Mouse (Mus musculus) hindbrain, embryonic 11.5 days (tissue): ENCODE measurements around the gene Ifi47. TPM values are rescaled to one million over a fixed set of nuclear protein-coding genes. Genes with fewer than 3 reads are reported as not detected.

ENCODE experiments used
- ATAC-seq: fragments of 200-750 bp; cut with Nextera tagmentation; 2 replicates; pipeline ENCODE4 v1.8.0; 2017; ENCODE audit warnings: mild to moderate bottlenecking, moderate TSS enrichment, moderate library complexity; ENCODE audit not compliant: low FRiP score
- DNase-seq: peaks from one replicate; pipeline ENCODE4 v3.0.0-alpha.2; 2015; ENCODE audit warnings: low spot score
- H3K27ac ChIP-seq: fragments of 300-500 bp; sonication (generic); 2 replicates; pipeline ENCODE4 v1.5.1; 2014; ENCODE audit warnings: mild to moderate bottlenecking, low read depth, low read length
- H3K27me3 ChIP-seq: fragments of 300-500 bp; sonication (generic); 2 replicates; pipeline ENCODE4 v1.6.1; 2014; ENCODE audit warnings: mild to moderate bottlenecking, low read length, moderate library complexity, mixed read lengths; ENCODE audit not compliant: control insufficient read depth, insufficient read depth
- H3K36me3 ChIP-seq: fragments of 300-500 bp; sonication (generic); 2 replicates; pipeline ENCODE4 v1.6.1; 2014; ENCODE audit warnings: mild to moderate bottlenecking, low read length, moderate library complexity, mixed read lengths; ENCODE audit not compliant: control insufficient read depth, insufficient read depth
- H3K4me1 ChIP-seq: fragments of 300-500 bp; sonication (generic); replicated peaks from 2 replicates; pipeline ENCODE4 v1.6.1; 2014; ENCODE audit warnings: low read length, mixed read lengths; ENCODE audit not compliant: control insufficient read depth, insufficient read depth
- H3K4me2 ChIP-seq: fragments of 300-500 bp; sonication (generic); replicated peaks from 2 replicates; pipeline ENCODE4 v1.6.1; 2014; ENCODE audit warnings: mild to moderate bottlenecking, low read depth, low read length
- H3K4me3 ChIP-seq: fragments of 300-500 bp; sonication (generic); 2 replicates; pipeline ENCODE4 v1.5.1; 2014; ENCODE audit warnings: low read depth, low read length
- H3K9ac ChIP-seq: fragments of 300-500 bp; sonication (generic); 2 replicates; pipeline ENCODE4 v1.6.1; 2014; ENCODE audit warnings: low read depth, low read length
- H3K9me3 ChIP-seq: fragments of 300-500 bp; sonication (generic); 2 replicates; pipeline ENCODE4 v1.6.1; 2016; ENCODE audit warnings: low read length; ENCODE audit not compliant: control insufficient read depth
- WGBS: fragments of 180-500 bp; shearing (Covaris S2); extraction: QIAGEN DNeasy Blood & Tissue Kit; methylation state at CpG from one replicate; pipeline ENCODE4 v1.1.7; 2014; 5-methylcytosine and 5-hydroxymethylcytosine counted together
- polyA plus RNA-seq: library from polyadenylated mRNA; unstranded; fragments of >200 nt; fragmentation: Nextera tagmentation; extraction: Ambion mirVana; gene quantifications from 2 replicates; pipeline ENCODE4 v1.2.1, GENCODE M21; 2014

Ifi47 gene
- polyA plus RNA-seq, 1 experiment from 2014 or later, result 0.20 TPM

- Histone ChIP-seq H3K9ac (no peak overlapping the region), H3K4me1 (no peaks in the 10 kb centered on the region), H3K9me3 (no peaks in the 10 kb centered on the region), H3K36me3 (no peaks in the 10 kb centered on the region), H3K4me3 (no peak overlapping the region), H3K4me2 (no peak overlapping the region), H3K27ac (no peak overlapping the region), H3K27me3 (no peaks in the 10 kb centered on the region)
- DNase-seq (no peak), ATAC-seq (no peak)
- WGBS, result 92% methylated on average over 6 of the region's 6 CpGs
Measured at GRCm38 (mm10) chr11:49093861-49094660, 17.7 kb downstream of the Ifi47 start.

DNA sequence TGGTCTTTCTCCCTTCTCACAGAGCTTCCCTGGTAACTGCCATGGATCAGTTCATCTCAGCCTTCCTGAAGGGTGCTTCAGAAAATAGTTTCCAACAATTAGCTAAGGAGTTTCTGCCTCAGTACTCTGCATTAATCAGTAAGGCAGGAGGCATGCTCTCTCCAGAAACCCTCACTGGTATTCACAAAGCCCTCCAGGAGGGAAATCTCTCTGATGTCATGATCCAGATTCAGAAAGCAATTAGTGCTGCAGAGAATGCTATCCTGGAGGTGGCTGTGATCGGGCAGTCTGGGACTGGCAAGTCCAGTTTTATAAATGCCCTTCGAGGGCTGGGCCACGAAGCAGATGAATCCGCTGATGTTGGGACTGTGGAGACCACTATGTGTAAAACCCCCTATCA is 19.0 kb downstream of the Ifi47 start:
- Histone ChIP-seq H3K27ac (no peak overlapping the region), H3K9me3 (no peaks in the 10 kb centered on the region), H3K4me1 (no peaks in the 10 kb centered on the region), H3K4me2 (no peak overlapping the region), H3K9ac (no peak overlapping the region), H3K27me3 (no peaks in the 10 kb centered on the region), H3K36me3 (no peaks in the 10 kb centered on the region), H3K4me3 (no peak overlapping the region)
- DNase-seq (no peak), ATAC-seq (no peak)
- WGBS, result 81% methylated on average over 4 of the region's 4 CpGs

- no peaks in the 10 kb centered on the region for H3K4me1 ChIP-seq
- no peaks in the 10 kb centered on the region for H3K36me3 ChIP-seq
- H3K9ac ChIP-seq, result no peak overlapping the region
- no peak overlapping the region for H3K4me3 ChIP-seq
- WGBS, result 77% methylated on average over 3 of the region's 3 CpGs
- no peak for DNase-seq
- no peak overlapping the region for H3K27ac ChIP-seq
- no peaks in the 10 kb centered on the region for H3K9me3 ChIP-seq
- H3K4me2 ChIP-seq, result no peak overlapping the region
- no peaks in the 10 kb centered on the region for H3K27me3 ChIP-seq
- ATAC-seq, result no peak
Measured at GRCm38 (mm10) chr11:49100409-49100808, 24.0 kb downstream of the Ifi47 start.

- Histone ChIP-seq H3K27me3 (no peaks in the 10 kb centered on the region), H3K4me3 (no peak overlapping the region), H3K4me2 (no peak overlapping the region), H3K4me1 (no peaks in the 10 kb centered on the region), H3K36me3 (no peaks in the 10 kb centered on the region), H3K9ac (no peak overlapping the region), H3K27ac (no peak overlapping the region), H3K9me3 (no peaks in the 10 kb centered on the region)
- WGBS, result 49% methylated on average over 5 of the region's 5 CpGs
- ATAC-seq, result peak; percentile 8; the same call in 1 of the 2 replicates
- no peak for DNase-seq
Measured at GRCm38 (mm10) chr11:49101500-49101899, 25.1 kb downstream of the Ifi47 start.

- no peak overlapping the region for H3K9ac ChIP-seq
- H3K36me3 ChIP-seq, result no peaks in the 10 kb centered on the region
- H3K4me2 ChIP-seq, result no peak overlapping the region
- 22% methylated on average over 8 of the region's 8 CpGs for WGBS
- no peak overlapping the region for H3K4me3 ChIP-seq
- ATAC-seq (peak; percentile 72), DNase-seq (peak; percentile 89)
- no peaks in the 10 kb centered on the region for H3K27me3 ChIP-seq
- no peaks in the 10 kb centered on the region for H3K4me1 ChIP-seq
- H3K9me3 ChIP-seq, result no peaks in the 10 kb centered on the region
- H3K27ac ChIP-seq, result no peak overlapping the region
Measured at GRCm38 (mm10) chr11:49103047-49103693, 26.8 kb downstream of the Ifi47 start.

- 78% methylated on average over 1 of the region's 1 CpGs for WGBS
- no peak for ATAC-seq
Measured at GRCm38 (mm10) chr11:49105752-49106151, 29.4 kb downstream of the Ifi47 start.

GRCm38 (mm10) chr11:49107650-49108537 is 31.5 kb downstream of the Ifi47 start:
- ATAC-seq, result no peak

More at GRCm38 (mm10) chr11:49105752-49106151, 29.4 kb downstream of the Ifi47 start:
- DNase-seq, result no peak
- H3K9me3 ChIP-seq, result no peaks in the 10 kb centered on the region
- no peaks in the 10 kb centered on the region for H3K36me3 ChIP-seq
- H3K27me3 ChIP-seq, result no peaks in the 10 kb centered on the region
- H3K4me2 ChIP-seq, result no peak overlapping the region
- no peaks in the 10 kb centered on the region for H3K4me1 ChIP-seq
- H3K4me3 ChIP-seq, result no peak overlapping the region
- no peak overlapping the region for H3K9ac ChIP-seq
- no peak overlapping the region for H3K27ac ChIP-seq

GRCm38 (mm10) chr11:49108833-49109232 is 32.4 kb downstream of the Ifi47 start:
- 43% methylated on average over 1 of the region's 1 CpGs for WGBS
- DNase-seq, result peak; percentile 37
- H3K4me1 ChIP-seq, result no peaks in the 10 kb centered on the region
- H3K4me3 ChIP-seq, result no peak overlapping the region
- H3K9ac ChIP-seq, result no peak overlapping the region
- H3K4me2 ChIP-seq, result no peak overlapping the region
- no peaks in the 10 kb centered on the region for H3K36me3 ChIP-seq
- no peak overlapping the region for H3K27ac ChIP-seq
- no peak for ATAC-seq
- no peaks in the 10 kb centered on the region for H3K9me3 ChIP-seq
- H3K27me3 ChIP-seq, result no peaks in the 10 kb centered on the region

More at GRCm38 (mm10) chr11:49107650-49108537, 31.5 kb downstream of the Ifi47 start:
- H3K36me3 ChIP-seq, result no peaks in the 10 kb centered on the region
- H3K4me1 ChIP-seq, result no peaks in the 10 kb centered on the region
- no peaks in the 10 kb centered on the region for H3K27me3 ChIP-seq
- DNase-seq, result no peak
- no peak overlapping the region for H3K9ac ChIP-seq
- H3K4me3 ChIP-seq, result no peak overlapping the region
- H3K9me3 ChIP-seq, result no peaks in the 10 kb centered on the region
- WGBS, result 78% methylated on average over 10 of the region's 10 CpGs
- H3K4me2 ChIP-seq, result no peak overlapping the region
- H3K27ac ChIP-seq, result no peak overlapping the region
